Mouse (Mus musculus): ENCODE data around the gene Fras1. TPM values are rescaled to one million over a fixed set of nuclear protein-coding genes. Genes with fewer than 3 reads are reported as not detected.
A peak's percentile ranks its signal among the peaks of the same experiment; 100 is the strongest.

Gene Fras1
- polyA plus RNA-seq, 1 experiment from 2014 or later: 71.3 TPM

DNA sequence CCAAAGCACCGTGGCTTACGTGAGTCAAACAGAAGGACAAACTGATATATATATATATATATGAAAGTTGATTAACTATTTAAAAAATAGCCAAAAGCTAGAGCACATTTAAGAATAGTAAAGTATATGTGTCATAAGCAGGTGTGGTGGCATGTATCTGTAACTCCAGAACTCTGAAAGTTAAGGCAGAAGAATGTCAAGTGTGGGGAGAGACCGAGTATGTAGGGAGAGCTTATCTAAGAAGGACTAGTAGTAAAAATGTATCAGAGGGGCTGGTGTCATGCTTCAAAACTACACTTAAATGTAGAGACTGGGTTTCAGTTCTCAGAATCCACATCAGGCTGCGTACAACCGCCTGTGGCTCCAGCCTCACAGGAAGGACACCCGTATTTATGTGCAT, 423.7 kb downstream of the Fras1 start:
- ATAC-seq (ENCODE audit: low FRiP score, low TSS enrichment): no peak
- WGBS: 91% methylated on average over 6 of the region's 6 CpGs
- H3K9me3 ChIP-seq (ENCODE audit: control insufficient read depth, low read length): no peaks in the 10 kb centered on the region

DNA sequence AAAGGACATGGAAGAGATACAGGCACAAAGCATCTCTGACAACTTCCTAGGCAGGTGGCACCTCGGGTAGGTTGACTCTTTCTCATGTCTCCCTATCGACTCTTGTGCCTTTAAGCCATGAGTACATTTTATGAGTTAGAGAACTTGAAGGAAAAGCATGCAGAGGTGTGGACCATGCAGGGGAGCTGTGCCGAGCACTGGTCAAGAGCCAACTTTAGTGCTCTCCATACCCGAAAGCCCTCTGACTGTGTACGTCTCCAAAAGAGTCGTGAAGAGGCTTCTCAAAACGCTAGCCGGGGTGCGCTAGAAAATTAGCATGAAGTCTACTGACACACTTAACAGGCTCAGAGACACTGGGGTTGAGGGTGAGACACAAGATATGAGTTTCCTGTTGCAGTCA, 425.4 kb downstream of the Fras1 start:
- Histone ChIP-seq H3K4me1 (ENCODE audit: control insufficient read depth, insufficient read depth, low read length) (peaks cover 24% of the 10 kb centered on the region), H3K4me3 (ENCODE audit: low read length) (no peak overlapping the region), H3K9ac (ENCODE audit: low read depth, low read length) (no peak overlapping the region), H3K27me3 (ENCODE audit: control insufficient read depth, insufficient read depth, low read length) (no peaks in the 10 kb centered on the region), H3K9me3 (ENCODE audit: control insufficient read depth, low read length) (no peaks in the 10 kb centered on the region), H3K27ac (ENCODE audit: low read depth, low read length) (no peak overlapping the region), H3K4me2 (replicated peaks; ENCODE audit: low read depth, low read length) (no peak overlapping the region), H3K36me3 (ENCODE audit: control insufficient read depth, insufficient read depth, low read length) (no peaks in the 10 kb centered on the region)
- ATAC-seq (ENCODE audit: low FRiP score, low TSS enrichment): no peak
- 90% methylated on average over 9 of the region's 9 CpGs for WGBS

More for the DNA sequence above, 423.7 kb downstream of the Fras1 start:
- Histone ChIP-seq H3K36me3 (ENCODE audit: control insufficient read depth, insufficient read depth, low read length) (no peaks in the 10 kb centered on the region), H3K4me2 (replicated peaks; ENCODE audit: low read depth, low read length) (no peak overlapping the region), H3K4me1 (ENCODE audit: control insufficient read depth, insufficient read depth, low read length) (peaks cover 22% of the 10 kb centered on the region; the same call in 1 of the 2 replicates), H3K4me3 (ENCODE audit: low read length) (no peak overlapping the region), H3K27me3 (ENCODE audit: control insufficient read depth, insufficient read depth, low read length) (no peaks in the 10 kb centered on the region), H3K9ac (ENCODE audit: low read depth, low read length) (no peak overlapping the region), H3K27ac (ENCODE audit: low read depth, low read length) (no peak overlapping the region)

DNA sequence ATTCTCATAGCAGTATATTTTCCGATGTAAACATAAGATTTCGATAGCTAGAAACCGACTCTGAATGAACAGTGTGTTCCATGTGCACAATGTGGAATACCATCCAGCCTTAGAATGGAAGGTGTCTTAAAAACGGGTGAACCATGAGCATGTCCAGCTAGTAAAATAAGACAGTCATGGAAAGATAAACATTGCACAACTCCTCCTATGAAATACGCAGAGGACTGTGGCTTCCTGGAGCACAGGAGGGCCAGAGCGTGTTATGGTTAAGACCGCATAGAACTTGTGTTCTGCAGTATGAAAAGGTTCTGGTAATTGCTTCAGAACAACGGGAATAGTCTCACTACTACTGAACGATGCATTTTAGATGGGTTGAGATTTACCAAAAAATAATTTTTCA, 426.2 kb downstream of the Fras1 start:
- Histone ChIP-seq H3K9me3 (ENCODE audit: control insufficient read depth, low read length) (no peaks in the 10 kb centered on the region), H3K36me3 (ENCODE audit: control insufficient read depth, insufficient read depth, low read length) (no peaks in the 10 kb centered on the region), H3K4me3 (ENCODE audit: low read length) (no peak overlapping the region), H3K4me2 (replicated peaks; ENCODE audit: low read depth, low read length) (no peak overlapping the region), H3K9ac (ENCODE audit: low read depth, low read length) (no peak overlapping the region), H3K27ac (ENCODE audit: low read depth, low read length) (no peak overlapping the region), H3K4me1 (ENCODE audit: control insufficient read depth, insufficient read depth, low read length) (peaks cover 20% of the 10 kb centered on the region), H3K27me3 (ENCODE audit: control insufficient read depth, insufficient read depth, low read length) (no peaks in the 10 kb centered on the region)
- ATAC-seq (ENCODE audit: low FRiP score, low TSS enrichment): no peak
- 86% methylated on average over 9 of the region's 9 CpGs for WGBS

- WGBS: 31% methylated on average over 7 of the region's 7 CpGs
- no peak overlapping the region for H3K4me2 ChIP-seq (replicated peaks; ENCODE audit: low read depth, low read length)
- H3K27me3 ChIP-seq (ENCODE audit: control insufficient read depth, insufficient read depth, low read length): no peaks in the 10 kb centered on the region
- H3K9me3 ChIP-seq (ENCODE audit: control insufficient read depth, low read length): no peaks in the 10 kb centered on the region
- peak overlapping the region; percentile 13; the same call in 1 of the 2 replicates for H3K27ac ChIP-seq (ENCODE audit: low read depth, low read length)
- H3K9ac ChIP-seq (ENCODE audit: low read depth, low read length): no peak overlapping the region
- no peaks in the 10 kb centered on the region for H3K36me3 ChIP-seq (ENCODE audit: control insufficient read depth, insufficient read depth, low read length)
- peaks cover 20% of the 10 kb centered on the region for H3K4me1 ChIP-seq (ENCODE audit: control insufficient read depth, insufficient read depth, low read length)
- no peak for ATAC-seq (ENCODE audit: low FRiP score, low TSS enrichment)
- H3K4me3 ChIP-seq (ENCODE audit: low read length): no peak overlapping the region
Observed at GRCm38 (mm10) chr5:96802185-96802584, 428.4 kb downstream of the Fras1 start.

DNA sequence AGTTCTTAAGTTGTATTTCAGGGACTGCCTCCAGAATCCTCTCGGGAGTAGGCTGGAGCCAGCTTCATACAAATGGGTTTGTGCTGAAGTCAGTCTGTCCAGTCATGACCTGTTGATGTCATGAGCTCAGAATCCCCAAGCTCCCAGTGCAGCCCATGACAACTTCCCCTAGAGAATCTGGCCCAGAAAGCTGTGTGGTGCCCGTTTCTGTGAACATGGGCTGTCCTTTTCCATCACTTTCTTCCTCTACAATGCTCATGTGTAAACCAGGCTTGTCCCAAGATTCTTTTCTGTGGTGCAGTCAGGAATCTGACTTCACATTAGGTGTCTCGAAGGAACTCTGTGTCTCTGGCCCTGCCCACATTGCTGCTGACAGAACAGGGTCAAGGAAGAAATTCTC, 429.3 kb downstream of the Fras1 start:
- Histone ChIP-seq H3K9ac (ENCODE audit: low read depth, low read length) (no peak overlapping the region), H3K36me3 (ENCODE audit: control insufficient read depth, insufficient read depth, low read length) (no peaks in the 10 kb centered on the region), H3K9me3 (ENCODE audit: control insufficient read depth, low read length) (no peaks in the 10 kb centered on the region), H3K4me1 (ENCODE audit: control insufficient read depth, insufficient read depth, low read length) (peaks cover 20% of the 10 kb centered on the region), H3K27me3 (ENCODE audit: control insufficient read depth, insufficient read depth, low read length) (no peaks in the 10 kb centered on the region), H3K4me2 (replicated peaks; ENCODE audit: low read depth, low read length) (no peak overlapping the region), H3K27ac (ENCODE audit: low read depth, low read length) (no peak overlapping the region), H3K4me3 (ENCODE audit: low read length) (no peak overlapping the region)
- ATAC-seq (ENCODE audit: low FRiP score, low TSS enrichment): no peak
- WGBS: 38% methylated on average over 3 of the region's 3 CpGs

DNA sequence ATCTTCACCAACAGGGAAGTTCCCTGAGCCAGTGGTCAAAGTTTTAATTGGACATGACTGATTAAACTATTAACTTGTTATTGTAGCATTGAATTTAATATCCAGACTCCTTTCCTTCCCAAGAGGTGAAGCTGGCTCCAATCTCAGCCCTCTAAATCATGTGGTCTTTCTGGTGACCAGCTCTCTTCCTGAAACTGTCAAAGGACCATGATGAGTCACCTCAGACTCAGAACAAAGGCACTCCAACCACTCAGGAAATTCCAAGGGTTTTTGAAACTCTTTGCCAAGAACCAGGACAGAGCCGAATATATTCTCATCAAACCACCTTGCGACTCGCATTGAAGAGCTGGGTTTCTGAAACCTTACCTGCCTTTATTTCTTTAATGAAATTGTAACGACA, 430.5 kb downstream of the Fras1 start:
- Histone ChIP-seq H3K9me3 (ENCODE audit: control insufficient read depth, low read length) (no peaks in the 10 kb centered on the region), H3K36me3 (ENCODE audit: control insufficient read depth, insufficient read depth, low read length) (no peaks in the 10 kb centered on the region), H3K4me1 (ENCODE audit: control insufficient read depth, insufficient read depth, low read length) (peaks cover 20% of the 10 kb centered on the region), H3K9ac (ENCODE audit: low read depth, low read length) (no peak overlapping the region), H3K4me2 (replicated peaks; ENCODE audit: low read depth, low read length) (no peak overlapping the region), H3K27ac (ENCODE audit: low read depth, low read length) (no peak overlapping the region), H3K4me3 (ENCODE audit: low read length) (no peak overlapping the region), H3K27me3 (ENCODE audit: control insufficient read depth, insufficient read depth, low read length) (no peaks in the 10 kb centered on the region)
- WGBS: 51% methylated on average over 4 of the region's 4 CpGs
- ATAC-seq (ENCODE audit: low FRiP score, low TSS enrichment): 0 out of 2 replicates have a peak, but pooled peaks have one; percentile 18

- peak; percentile 51; the same call in 1 of the 2 replicates for ATAC-seq (ENCODE audit: low FRiP score, low TSS enrichment)
- H3K4me1 ChIP-seq (ENCODE audit: control insufficient read depth, insufficient read depth, low read length): peaks cover 20% of the 10 kb centered on the region
- H3K9me3 ChIP-seq (ENCODE audit: control insufficient read depth, low read length): no peaks in the 10 kb centered on the region
- H3K4me3 ChIP-seq (ENCODE audit: low read length): no peak overlapping the region
- H3K9ac ChIP-seq (ENCODE audit: low read depth, low read length): no peak overlapping the region
- no peaks in the 10 kb centered on the region for H3K36me3 ChIP-seq (ENCODE audit: control insufficient read depth, insufficient read depth, low read length)
- no peak overlapping the region for H3K4me2 ChIP-seq (replicated peaks; ENCODE audit: low read depth, low read length)
- no peaks in the 10 kb centered on the region for H3K27me3 ChIP-seq (ENCODE audit: control insufficient read depth, insufficient read depth, low read length)
- WGBS: 52% methylated on average over 3 of the region's 3 CpGs
- H3K27ac ChIP-seq (ENCODE audit: low read depth, low read length): no peak overlapping the region
Observed at GRCm38 (mm10) chr5:96804813-96805212, 431.1 kb downstream of the Fras1 start.

DNA sequence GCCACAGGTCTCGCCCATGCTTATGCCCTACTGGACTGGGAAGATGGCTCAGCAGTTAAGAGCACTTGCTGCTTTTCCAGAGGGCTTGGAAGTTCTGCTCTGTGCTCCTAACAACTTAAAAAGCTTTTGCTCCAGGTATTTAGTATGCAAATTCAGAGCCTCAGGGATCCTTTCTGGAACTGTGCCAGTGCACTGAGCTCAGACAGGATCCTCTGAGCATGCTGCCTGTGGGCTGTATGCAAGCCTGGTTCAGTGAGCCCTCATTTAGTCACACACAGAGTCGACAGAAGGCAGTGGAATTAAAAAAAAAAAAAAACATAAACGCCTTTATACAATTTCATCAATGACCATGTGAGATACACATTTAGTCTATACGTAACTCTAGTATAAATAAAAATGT, 436.9 kb downstream of the Fras1 start:
- Histone ChIP-seq H3K27me3 (ENCODE audit: control insufficient read depth, insufficient read depth, low read length) (no peaks in the 10 kb centered on the region), H3K27ac (ENCODE audit: low read depth, low read length) (no peak overlapping the region), H3K36me3 (ENCODE audit: control insufficient read depth, insufficient read depth, low read length) (no peaks in the 10 kb centered on the region), H3K9me3 (ENCODE audit: control insufficient read depth, low read length) (no peaks in the 10 kb centered on the region), H3K4me3 (ENCODE audit: low read length) (no peak overlapping the region), H3K4me1 (ENCODE audit: control insufficient read depth, insufficient read depth, low read length) (no peaks in the 10 kb centered on the region), H3K4me2 (replicated peaks; ENCODE audit: low read depth, low read length) (no peak overlapping the region), H3K9ac (ENCODE audit: low read depth, low read length) (no peak overlapping the region)
- 73% methylated on average over 4 of the region's 4 CpGs for WGBS
- ATAC-seq (ENCODE audit: low FRiP score, low TSS enrichment): 0 out of 2 replicates have a peak, but pooled peaks have one; percentile 28

GRCm38 (mm10) chr5:96824769-96825327, 451.1 kb downstream of the Fras1 start:
- Histone ChIP-seq H3K9ac (ENCODE audit: low read depth, low read length) (no peak overlapping the region), H3K36me3 (ENCODE audit: control insufficient read depth, insufficient read depth, low read length) (no peaks in the 10 kb centered on the region), H3K27ac (ENCODE audit: low read depth, low read length) (no peak overlapping the region), H3K4me3 (ENCODE audit: low read length) (no peak overlapping the region), H3K9me3 (ENCODE audit: control insufficient read depth, low read length) (no peaks in the 10 kb centered on the region), H3K4me2 (replicated peaks; ENCODE audit: low read depth, low read length) (no peak overlapping the region), H3K27me3 (ENCODE audit: control insufficient read depth, insufficient read depth, low read length) (no peaks in the 10 kb centered on the region), H3K4me1 (ENCODE audit: control insufficient read depth, insufficient read depth, low read length) (no peaks in the 10 kb centered on the region)
- 90% methylated on average over 13 of the region's 13 CpGs for WGBS
- no peak for ATAC-seq (ENCODE audit: low FRiP score, low TSS enrichment)
